Mouse (Mus musculus) CH12.LX (cell line): Measurements from ENCODE around the gene Siglecg.

Source experiments
- CTCF ChIP-seq, 2 experiments: IDR thresholded peaks in 1 of 2; conservative IDR thresholded peaks in 1 of 2; 2 replicates each; pipeline ENCODE4 v1.5.1; 2011 to 2012; ENCODE audit warnings: low read depth in 2 of 2, low read length in 2 of 2, improper control_type of control experiment in 1 of 2, inconsistent platforms in 1 of 2, mild to moderate bottlenecking in 1 of 2, moderate library complexity in 1 of 2
- HCFC1 ChIP-seq: IDR thresholded peaks from 2 replicates; pipeline ENCODE4 v1.6.1; 2012; ENCODE audit warnings: low read depth, mild to moderate bottlenecking, inconsistent platforms, low read length, improper control_type of control experiment
- JUND ChIP-seq: conservative IDR thresholded peaks from 2 replicates; pipeline ENCODE4 v1.6.1; 2011; ENCODE audit warnings: low read depth, low read length, improper control_type of control experiment
- KAT2A ChIP-seq: IDR thresholded peaks from 2 replicates; pipeline ENCODE4 v1.6.1; 2012; ENCODE audit warnings: low read length, improper control_type of control experiment, inconsistent platforms; ENCODE audit not compliant: insufficient replicate concordance
- MAZ ChIP-seq: IDR thresholded peaks from 2 replicates; pipeline ENCODE4 v1.6.1; 2012; ENCODE audit warnings: low read depth, mild to moderate bottlenecking, inconsistent platforms, low read length, improper control_type of control experiment, moderate library complexity
- MEF2A ChIP-seq: IDR thresholded peaks from 2 replicates; pipeline ENCODE4 v1.6.1; 2014; ENCODE audit warnings: low read depth, mild to moderate bottlenecking, inconsistent platforms, low read length, improper control_type of control experiment, borderline replicate concordance
- MXI1 ChIP-seq: IDR thresholded peaks from 2 replicates; pipeline ENCODE4 v1.6.1; 2011; ENCODE audit warnings: mild to moderate bottlenecking, low read depth, low read length, improper control_type of control experiment

- TF ChIP-seq CTCF (conservative IDR thresholded peaks at IDR 0.05 in 1 of 2, IDR thresholded peaks at IDR 0.05 in 1 of 2; ENCODE audit: low read depth in 2 of 2, low read length in 2 of 2) (no peak), JUND (no peak), HCFC1 (no peak), KAT2A (no peak), MXI1 (no peak), MEF2A (no peak), MAZ (no peak)
Measured at GRCm38 (mm10) chr7:43429500-43429899, 21.5 kb downstream of the Siglecg start.
